Mouse (Mus musculus): ENCODE measurements at regions not wholly inside any gene's neighbourhood (a gene's known extent, or its start where the extent isn't known, plus 50 kb on each side); places are given as distances from the start of the nearest gene placed in this dataset.

DNA sequence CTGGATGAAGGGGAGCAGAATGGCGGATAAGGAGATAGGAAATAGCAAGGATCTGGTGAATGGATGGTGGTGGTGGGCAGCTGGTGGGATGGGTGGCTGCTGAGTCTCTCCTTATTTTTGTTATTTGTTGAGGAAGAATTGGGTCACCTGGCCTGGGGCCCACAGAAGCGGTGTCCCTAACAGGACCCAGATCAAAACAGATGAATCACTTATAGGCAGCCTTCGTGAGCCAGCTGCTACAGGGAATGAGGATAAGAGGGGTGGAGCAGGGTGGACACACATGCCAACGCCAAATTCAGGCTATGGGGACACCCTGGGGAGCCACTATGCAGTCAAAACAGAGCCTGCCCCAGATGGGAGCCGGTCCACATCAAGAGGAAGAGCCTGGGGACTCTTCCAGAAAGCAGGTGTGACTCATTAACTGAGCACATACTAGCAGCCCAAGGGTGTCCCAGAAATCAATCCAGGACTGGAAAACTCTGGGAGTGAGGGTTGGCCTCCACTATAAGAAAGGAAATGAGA is 75.4 kb downstream of the Inhbb start:
- Histone ChIP-seq H3K9me3 (replicated peaks; ENCODE audit: control insufficient read depth, low read length) (no peaks in the 10 kb centered on the region; the same call in 1 of the 2 replicates), H3K4me2 (ENCODE audit: low read depth, low read length) (no peak overlapping the region), H3K9ac (ENCODE audit: low read length) (no peak overlapping the region), H3K36me3 (ENCODE audit: control insufficient read depth, insufficient read depth) (no peaks in the 10 kb centered on the region), H3K4me1 (ENCODE audit: control insufficient read depth, insufficient read depth, low read length) (no peaks in the 10 kb centered on the region), H3K4me3 (ENCODE audit: low read length) (no peak overlapping the region), H3K27ac (ENCODE audit: low read length) (no peak overlapping the region), H3K27me3 (ENCODE audit: control insufficient read depth, insufficient read depth, low read length) (no peaks in the 10 kb centered on the region)
- no peak for ATAC-seq (replicated peaks; ENCODE audit: extremely low read depth, insufficient read depth, low FRiP score)
- WGBS, result 72% methylated on average over 5 of the region's 5 CpGs

DNA sequence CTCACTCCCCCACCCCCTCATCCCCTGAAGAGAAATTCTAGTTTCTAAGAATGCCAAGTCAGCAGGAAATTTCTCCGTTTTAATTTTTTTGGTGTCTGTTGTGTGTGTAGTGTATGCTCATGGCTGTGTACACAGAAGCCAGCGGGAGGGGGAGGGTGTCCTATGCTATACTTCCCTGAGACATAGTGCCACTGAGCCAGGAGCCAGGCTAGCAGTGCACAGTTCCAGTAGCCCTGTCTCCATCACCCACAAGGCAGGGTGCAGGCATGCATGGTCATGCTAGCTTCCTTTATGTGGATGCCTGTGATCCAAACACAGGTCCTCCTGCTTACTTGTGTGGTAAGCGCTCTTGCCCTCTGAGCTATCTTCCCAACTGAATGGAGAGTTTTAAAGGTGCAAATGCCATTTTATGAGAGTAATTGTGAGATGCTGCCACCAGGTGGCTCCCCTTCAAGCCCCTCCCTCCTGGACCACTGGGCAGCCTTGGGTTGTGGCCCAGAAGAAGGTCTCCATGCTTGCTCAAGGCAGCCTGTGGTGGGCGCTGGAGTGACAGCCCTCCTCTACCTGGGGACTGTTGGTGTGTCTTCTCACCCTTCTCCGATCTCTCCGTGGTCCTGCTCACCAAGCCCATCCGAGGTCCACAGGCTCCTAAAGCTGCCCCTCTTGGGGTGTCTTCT is 76.8 kb downstream of the Inhbb start:
- no peak for ATAC-seq (replicated peaks; ENCODE audit: extremely low read depth, insufficient read depth, low FRiP score)
- Histone ChIP-seq H3K27me3 (ENCODE audit: control insufficient read depth, insufficient read depth, low read length) (no peaks in the 10 kb centered on the region), H3K9me3 (replicated peaks; ENCODE audit: control insufficient read depth, low read length) (no peaks in the 10 kb centered on the region), H3K36me3 (ENCODE audit: control insufficient read depth, insufficient read depth) (no peaks in the 10 kb centered on the region), H3K4me2 (ENCODE audit: low read depth, low read length) (no peak overlapping the region), H3K4me1 (ENCODE audit: control insufficient read depth, insufficient read depth, low read length) (no peaks in the 10 kb centered on the region), H3K9ac (ENCODE audit: low read length) (no peak overlapping the region), H3K27ac (ENCODE audit: low read length) (no peak overlapping the region), H3K4me3 (ENCODE audit: low read length) (no peak overlapping the region)
- 48% methylated on average over 7 of the region's 7 CpGs for WGBS

DNA sequence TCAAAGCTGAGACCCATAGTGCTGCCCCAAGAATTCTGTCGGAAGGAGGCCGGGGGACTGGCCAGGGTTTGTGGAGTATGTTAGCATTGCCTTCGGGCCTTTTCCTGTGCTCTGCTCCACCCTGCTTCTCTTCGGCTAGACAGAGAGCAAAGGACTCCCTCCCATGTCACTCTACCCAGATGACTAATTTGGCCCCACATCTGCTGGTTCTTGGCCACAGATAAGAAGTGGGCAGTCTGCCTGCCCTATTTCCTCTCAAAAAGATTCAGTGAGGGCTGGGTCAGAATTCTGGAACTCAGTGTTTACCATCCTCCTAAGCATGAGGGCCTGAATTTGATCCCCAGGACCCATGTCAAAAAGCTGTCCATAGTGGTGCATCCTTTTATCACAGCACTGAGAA is 78.0 kb downstream of the Inhbb start:
- Histone ChIP-seq H3K9ac (ENCODE audit: low read length) (no peak overlapping the region), H3K27me3 (ENCODE audit: control insufficient read depth, insufficient read depth, low read length) (no peaks in the 10 kb centered on the region), H3K27ac (ENCODE audit: low read length) (no peak overlapping the region), H3K36me3 (ENCODE audit: control insufficient read depth, insufficient read depth) (no peaks in the 10 kb centered on the region), H3K4me1 (ENCODE audit: control insufficient read depth, insufficient read depth, low read length) (no peaks in the 10 kb centered on the region), H3K4me3 (ENCODE audit: low read length) (no peak overlapping the region), H3K9me3 (replicated peaks; ENCODE audit: control insufficient read depth, low read length) (no peaks in the 10 kb centered on the region), H3K4me2 (ENCODE audit: low read depth, low read length) (no peak overlapping the region)
- WGBS, result 63% methylated on average over 4 of the region's 4 CpGs
- ATAC-seq (replicated peaks; ENCODE audit: extremely low read depth, insufficient read depth, low FRiP score), result no peak

DNA sequence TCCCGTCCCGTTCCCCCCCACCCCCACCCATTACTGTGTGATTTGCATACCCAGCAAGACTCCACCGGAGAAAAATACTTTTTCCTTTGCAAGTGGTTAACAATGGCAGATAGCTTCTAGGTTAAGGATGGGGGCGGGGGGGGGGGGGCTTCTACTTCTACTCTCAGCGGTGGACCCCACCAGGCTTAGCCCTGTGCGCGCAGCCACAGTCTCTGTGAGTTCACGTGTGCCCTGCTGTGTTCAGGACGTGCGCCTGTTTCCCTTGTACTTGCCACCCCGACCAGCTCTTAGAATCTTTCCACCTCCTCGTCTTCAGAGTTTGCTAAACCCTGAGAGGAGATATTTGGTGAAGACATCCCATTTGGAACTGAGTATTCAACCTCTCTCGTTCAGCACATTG is 86.9 kb downstream of the Inhbb start:
- Histone ChIP-seq H3K27me3 (ENCODE audit: control insufficient read depth, insufficient read depth, low read length) (no peaks in the 10 kb centered on the region), H3K4me1 (ENCODE audit: control insufficient read depth, insufficient read depth, low read length) (no peaks in the 10 kb centered on the region), H3K9ac (ENCODE audit: low read length) (no peak overlapping the region), H3K4me2 (ENCODE audit: low read depth, low read length) (no peak overlapping the region), H3K4me3 (ENCODE audit: low read length) (no peak overlapping the region), H3K36me3 (ENCODE audit: control insufficient read depth, insufficient read depth) (no peaks in the 10 kb centered on the region), H3K9me3 (replicated peaks; ENCODE audit: control insufficient read depth, low read length) (no peaks in the 10 kb centered on the region), H3K27ac (ENCODE audit: low read length) (no peak overlapping the region)
- 35% methylated on average over 13 of the region's 13 CpGs for WGBS
- no peak for ATAC-seq (replicated peaks; ENCODE audit: extremely low read depth, insufficient read depth, low FRiP score)

DNA sequence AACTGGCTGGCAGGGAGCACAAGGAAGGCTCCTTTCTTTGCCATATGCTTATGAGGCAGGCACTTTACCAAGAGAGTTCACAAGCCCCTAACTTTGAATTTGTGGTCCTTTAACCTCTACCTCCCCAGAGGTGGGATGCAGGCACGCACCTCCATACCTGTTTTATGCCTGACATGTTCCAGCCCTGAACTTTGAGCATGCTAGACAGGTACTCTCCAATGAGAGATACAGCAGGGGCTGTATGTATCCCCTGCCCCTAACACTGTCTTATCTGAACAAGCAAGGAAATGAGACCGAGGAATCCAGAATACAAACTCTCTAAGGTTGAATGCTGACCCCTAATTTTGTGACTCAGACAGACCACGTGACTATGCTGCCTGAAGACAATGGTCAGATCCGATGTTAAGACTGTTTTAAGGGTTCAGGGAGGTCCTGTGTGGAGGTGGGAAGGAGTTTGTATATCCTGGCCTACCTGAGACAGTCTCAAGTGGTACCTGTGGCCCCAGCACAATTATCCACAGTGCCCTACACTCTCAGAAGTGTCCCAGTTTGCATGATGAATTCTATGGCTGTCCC is 91.2 kb downstream of the Inhbb start:
- WGBS, result 60% methylated on average over 4 of the region's 4 CpGs

DNA sequence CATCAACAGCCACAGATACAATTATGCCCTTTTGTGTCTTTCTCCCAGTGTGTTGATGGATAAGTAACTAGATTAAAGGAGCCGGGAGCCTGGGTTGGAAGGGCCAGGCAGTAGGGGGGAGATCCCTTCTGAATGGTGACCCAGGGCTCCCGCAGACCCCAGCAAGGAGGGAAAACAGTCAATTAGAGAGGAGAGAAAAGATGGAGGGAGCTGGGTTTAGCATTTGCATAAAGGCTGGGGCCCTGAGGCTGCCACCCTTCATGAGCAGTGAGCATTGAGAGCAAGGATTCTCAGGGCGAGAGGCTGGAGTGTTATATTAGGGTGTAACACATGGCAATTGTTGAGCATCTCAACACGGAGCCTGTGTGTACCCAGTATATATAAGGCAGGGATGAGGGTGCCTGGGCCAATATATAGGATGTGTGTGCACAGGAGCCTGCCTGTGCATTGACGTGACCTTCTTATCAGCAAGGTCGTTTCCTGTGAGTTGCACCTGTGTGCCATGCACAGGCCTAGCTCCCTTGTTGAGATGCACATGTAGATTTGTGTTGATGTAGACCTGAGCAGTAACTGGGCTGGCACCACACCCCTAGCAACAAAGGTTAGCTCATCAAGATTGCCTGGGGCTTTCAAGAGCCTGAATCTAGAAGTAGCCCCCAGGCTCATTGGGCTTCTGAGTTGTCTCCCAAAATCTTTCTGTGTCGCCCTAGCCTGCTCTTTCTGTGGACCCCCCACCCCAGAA is 92.2 kb downstream of the Inhbb start:
- WGBS, result 57% methylated on average over 7 of the region's 7 CpGs
- no peak for ATAC-seq (replicated peaks; ENCODE audit: extremely low read depth, insufficient read depth, low FRiP score)

More for the DNA sequence above, 91.2 kb downstream of the Inhbb start:
- no peak overlapping the region for H3K4me2 ChIP-seq (ENCODE audit: low read depth, low read length)
- no peaks in the 10 kb centered on the region for H3K9me3 ChIP-seq (replicated peaks; ENCODE audit: control insufficient read depth, low read length)
- no peak for ATAC-seq (replicated peaks; ENCODE audit: extremely low read depth, insufficient read depth, low FRiP score)
- H3K36me3 ChIP-seq (ENCODE audit: control insufficient read depth, insufficient read depth), result no peaks in the 10 kb centered on the region
- no peak overlapping the region for H3K4me3 ChIP-seq (ENCODE audit: low read length)
- H3K4me1 ChIP-seq (ENCODE audit: control insufficient read depth, insufficient read depth, low read length), result no peaks in the 10 kb centered on the region
- no peaks in the 10 kb centered on the region for H3K27me3 ChIP-seq (ENCODE audit: control insufficient read depth, insufficient read depth, low read length)
- H3K27ac ChIP-seq (ENCODE audit: low read length), result no peak overlapping the region
- H3K9ac ChIP-seq (ENCODE audit: low read length), result no peak overlapping the region

DNA sequence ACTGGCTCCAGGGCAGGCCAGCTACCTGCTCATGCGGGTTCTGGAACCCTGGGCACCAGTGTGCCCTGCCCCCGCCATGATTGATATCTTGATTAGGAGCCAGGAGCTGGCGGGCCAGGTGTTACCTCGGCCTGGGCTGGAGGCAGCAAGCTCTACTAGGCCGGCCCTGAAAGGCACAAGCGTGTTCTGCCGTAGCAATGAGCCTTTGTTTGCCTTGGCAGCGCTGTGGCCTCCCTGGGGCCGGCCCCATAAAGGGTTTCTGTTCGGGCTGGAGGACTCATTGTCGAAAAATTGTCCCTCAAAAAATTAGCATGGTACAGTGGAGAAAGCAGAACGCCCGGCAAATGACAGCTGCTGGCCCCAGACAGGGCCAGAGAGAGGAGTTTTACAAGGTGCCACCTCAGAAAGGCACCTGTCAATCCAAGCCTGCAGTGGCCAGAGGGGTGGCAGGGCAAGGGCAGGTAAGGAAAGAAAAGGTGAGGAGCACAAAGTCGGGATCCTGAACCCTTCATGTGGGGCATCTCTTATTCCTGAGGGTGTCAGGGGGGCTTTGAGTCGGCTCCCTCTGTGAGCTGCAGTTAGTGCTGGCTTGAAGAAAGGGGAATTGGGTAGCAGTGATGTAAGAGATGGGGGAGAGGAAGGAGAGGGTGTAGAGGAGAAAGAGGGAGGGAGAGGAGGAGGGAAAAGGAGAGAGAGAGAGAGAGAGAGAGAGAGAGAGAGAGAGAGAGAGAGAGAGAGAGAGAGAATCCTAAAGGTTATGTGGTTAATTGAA is 92.9 kb downstream of the Inhbb start:
- no peak overlapping the region for H3K4me2 ChIP-seq (ENCODE audit: low read depth, low read length)
- H3K4me1 ChIP-seq (ENCODE audit: control insufficient read depth, insufficient read depth, low read length), result no peaks in the 10 kb centered on the region
- H3K27me3 ChIP-seq (ENCODE audit: control insufficient read depth, insufficient read depth, low read length), result no peaks in the 10 kb centered on the region
- no peak overlapping the region for H3K4me3 ChIP-seq (ENCODE audit: low read length)
- 29% methylated on average over 15 of the region's 15 CpGs for WGBS
- H3K9me3 ChIP-seq (replicated peaks; ENCODE audit: control insufficient read depth, low read length), result no peaks in the 10 kb centered on the region
- H3K9ac ChIP-seq (ENCODE audit: low read length), result 0 out of 2 replicates have a peak overlapping the region, but pooled peaks have one; percentile 26
- ATAC-seq (replicated peaks; ENCODE audit: extremely low read depth, insufficient read depth, low FRiP score), result no peak
- H3K27ac ChIP-seq (ENCODE audit: low read length), result no peak overlapping the region
- no peaks in the 10 kb centered on the region for H3K36me3 ChIP-seq (ENCODE audit: control insufficient read depth, insufficient read depth)

More for the DNA sequence above, 92.2 kb downstream of the Inhbb start:
- Histone ChIP-seq H3K36me3 (ENCODE audit: control insufficient read depth, insufficient read depth) (no peaks in the 10 kb centered on the region), H3K4me1 (ENCODE audit: control insufficient read depth, insufficient read depth, low read length) (no peaks in the 10 kb centered on the region), H3K9ac (ENCODE audit: low read length) (no peak overlapping the region), H3K4me2 (ENCODE audit: low read depth, low read length) (no peak overlapping the region), H3K9me3 (replicated peaks; ENCODE audit: control insufficient read depth, low read length) (no peaks in the 10 kb centered on the region), H3K27me3 (ENCODE audit: control insufficient read depth, insufficient read depth, low read length) (no peaks in the 10 kb centered on the region), H3K4me3 (ENCODE audit: low read length) (no peak overlapping the region), H3K27ac (ENCODE audit: low read length) (no peak overlapping the region)

DNA sequence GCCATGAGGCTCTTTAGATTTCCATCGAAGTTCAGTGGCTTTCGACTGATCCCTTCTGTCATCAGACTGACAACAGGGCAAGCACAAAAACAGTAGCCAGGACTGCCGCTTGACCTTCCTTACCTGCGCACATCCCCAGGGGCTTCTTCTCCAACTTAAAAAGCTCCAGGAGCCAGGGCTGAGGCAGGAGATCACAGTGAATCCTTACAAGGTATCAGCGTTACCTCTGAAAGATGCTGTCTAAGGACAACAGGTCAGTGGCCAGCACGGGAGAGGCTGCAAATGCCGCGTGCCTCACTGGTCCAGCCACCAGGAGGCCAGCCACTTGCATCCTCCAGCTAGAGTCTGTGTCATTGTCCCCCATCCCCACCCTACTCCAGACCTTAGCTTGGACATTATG is 97.5 kb downstream of the Inhbb start:
- Histone ChIP-seq H3K4me1 (ENCODE audit: control insufficient read depth, insufficient read depth, low read length) (peaks cover 11% of the 10 kb centered on the region), H3K27ac (ENCODE audit: low read length) (no peak overlapping the region), H3K27me3 (ENCODE audit: control insufficient read depth, insufficient read depth, low read length) (no peaks in the 10 kb centered on the region), H3K36me3 (ENCODE audit: control insufficient read depth, insufficient read depth) (no peaks in the 10 kb centered on the region), H3K9me3 (replicated peaks; ENCODE audit: control insufficient read depth, low read length) (no peaks in the 10 kb centered on the region), H3K9ac (ENCODE audit: low read length) (no peak overlapping the region), H3K4me3 (ENCODE audit: low read length) (no peak overlapping the region), H3K4me2 (ENCODE audit: low read depth, low read length) (no peak overlapping the region)
- WGBS, result 59% methylated on average over 8 of the region's 8 CpGs
- no peak for ATAC-seq (replicated peaks; ENCODE audit: extremely low read depth, insufficient read depth, low FRiP score)
